Mouse (Mus musculus): Measurements from ENCODE around the gene Psma3. TPM values are rescaled to one million over a fixed set of nuclear protein-coding genes. Genes with fewer than 3 reads are reported as not detected.
"Not testable (repeated sequence)": the region's sequence is repeated elsewhere in the genome, so short reads cannot be mapped to it uniquely, and the experiment has no call there.

Gene Psma3
- polyA plus RNA-seq, 1 experiment: 210 TPM

- no peak overlapping the region for H3ac ChIP-seq (ENCODE audit: control insufficient read depth, insufficient read length)
- no peak overlapping the region for H3K4me2 ChIP-seq (ENCODE audit: low read depth)
- H3K36me3 ChIP-seq (ENCODE audit: control insufficient read depth, insufficient read depth): peaks cover 38% of the 10 kb centered on the region
- H3K79me2 ChIP-seq (ENCODE audit: control insufficient read depth, insufficient read depth): no peaks in the 10 kb centered on the region
- no peak overlapping the region for H3K4me3 ChIP-seq
- no peaks in the 10 kb centered on the region for H3K27me3 ChIP-seq (ENCODE audit: control insufficient read depth, insufficient read depth, insufficient read length)
- TF ChIP-seq USF1 (IDR thresholded peaks at IDR 0.05; ENCODE audit: low read depth): no peak
- no peak for TF ChIP-seq E2F4 (IDR thresholded peaks at IDR 0.05; ENCODE audit: insufficient read depth)
- TF ChIP-seq TCF3 (IDR thresholded peaks at IDR 0.05; ENCODE audit: insufficient read length, low read depth): no peak
- no peak for TF ChIP-seq MYOG (IDR thresholded peaks at IDR 0.05; ENCODE audit: control insufficient read depth in 1 of 3, insufficient read depth in 1 of 3, insufficient read length in 2 of 3, low read depth in 2 of 3)
- TF ChIP-seq MAX (IDR thresholded peaks at IDR 0.05; ENCODE audit: low read depth): no peak
- TF ChIP-seq MYOD1 (IDR thresholded peaks at IDR 0.05; ENCODE audit: control insufficient read depth in 1 of 3, insufficient read length in 2 of 3, low read depth in 2 of 3): no peak
These were observed 50.0 kb downstream of the Psma3 start for GRCm38 (mm10) chr12:71024411-71024810.

- not testable (repeated sequence) for H3K4me2 ChIP-seq (ENCODE audit: low read depth); H3K79me2 ChIP-seq (ENCODE audit: control insufficient read depth, insufficient read depth); H3K4me3 ChIP-seq; H3ac ChIP-seq (ENCODE audit: control insufficient read depth, insufficient read length); H3K27me3 ChIP-seq (ENCODE audit: control insufficient read depth, insufficient read depth, insufficient read length)
- peaks cover 22% of the 10 kb centered on the region for H3K36me3 ChIP-seq (ENCODE audit: control insufficient read depth, insufficient read depth)
These were observed 53.8 kb downstream of the Psma3 start for GRCm38 (mm10) chr12:71028265-71028664.

GRCm38 (mm10) chr12:71030260-71030659 lies 55.8 kb downstream of the Psma3 start:
- no peak for TF ChIP-seq MYOG (IDR thresholded peaks at IDR 0.05; ENCODE audit: control insufficient read depth in 1 of 3, insufficient read depth in 1 of 3, insufficient read length in 2 of 3, low read depth in 2 of 3)
- TF ChIP-seq MAX (IDR thresholded peaks at IDR 0.05; ENCODE audit: low read depth): no peak
- TF ChIP-seq E2F4 (IDR thresholded peaks at IDR 0.05; ENCODE audit: insufficient read depth): no peak
- TF ChIP-seq TCF3 (IDR thresholded peaks at IDR 0.05; ENCODE audit: insufficient read length, low read depth): no peak
- TF ChIP-seq POLR2AphosphoS2 (IDR thresholded peaks at IDR 0.05; ENCODE audit: insufficient read length, low read depth): no peak
- TF ChIP-seq CEBPB (IDR thresholded peaks at IDR 0.05; ENCODE audit: insufficient read depth, poor library complexity, severe bottlenecking): no peak
- no peak for TF ChIP-seq SRF (IDR thresholded peaks at IDR 0.05; ENCODE audit: control insufficient read depth, insufficient read length, low read depth)
- no peak for TF ChIP-seq REST (IDR thresholded peaks at IDR 0.05; ENCODE audit: insufficient read depth, insufficient read length)
- TF ChIP-seq MYOD1 (IDR thresholded peaks at IDR 0.05; ENCODE audit: control insufficient read depth in 1 of 3, insufficient read length in 2 of 3, low read depth in 2 of 3): no peak
- no peak for TF ChIP-seq TCF12 (IDR thresholded peaks at IDR 0.05; ENCODE audit: insufficient read depth, poor library complexity, severe bottlenecking)
- TF ChIP-seq USF1 (IDR thresholded peaks at IDR 0.05; ENCODE audit: low read depth): no peak
- TF ChIP-seq POLR2A (IDR thresholded peaks at IDR 0.05; ENCODE audit: insufficient read length, low read depth): no peak
- H3K36me3 ChIP-seq (ENCODE audit: control insufficient read depth, insufficient read depth): peaks cover 24% of the 10 kb centered on the region

GRCm38 (mm10) chr12:71030722-71031121 lies 56.3 kb downstream of the Psma3 start:
- Histone ChIP-seq H3K36me3 (ENCODE audit: control insufficient read depth, insufficient read depth) (peaks cover 21% of the 10 kb centered on the region), H3K4me2 (ENCODE audit: low read depth) (no peak overlapping the region), H3ac (ENCODE audit: control insufficient read depth, insufficient read length) (no peak overlapping the region), H3K79me2 (ENCODE audit: control insufficient read depth, insufficient read depth) (no peaks in the 10 kb centered on the region), H3K27me3 (ENCODE audit: control insufficient read depth, insufficient read depth, insufficient read length) (no peaks in the 10 kb centered on the region), H3K4me3 (no peak overlapping the region)
- TF ChIP-seq TCF3 (IDR thresholded peaks at IDR 0.05; ENCODE audit: insufficient read length, low read depth) (no peak), POLR2A (IDR thresholded peaks at IDR 0.05; ENCODE audit: insufficient read length, low read depth) (no peak), REST (IDR thresholded peaks at IDR 0.05; ENCODE audit: insufficient read depth, insufficient read length) (no peak), CEBPB (IDR thresholded peaks at IDR 0.05; ENCODE audit: insufficient read depth, poor library complexity, severe bottlenecking) (no peak), SRF (IDR thresholded peaks at IDR 0.05; ENCODE audit: control insufficient read depth, insufficient read length, low read depth) (no peak), POLR2AphosphoS2 (IDR thresholded peaks at IDR 0.05; ENCODE audit: insufficient read length, low read depth) (no peak), MYOD1 (IDR thresholded peaks at IDR 0.05; ENCODE audit: control insufficient read depth in 1 of 3, insufficient read length in 2 of 3, low read depth in 2 of 3) (no peak), MYOG (IDR thresholded peaks at IDR 0.05; ENCODE audit: control insufficient read depth in 1 of 3, insufficient read depth in 1 of 3, insufficient read length in 2 of 3, low read depth in 2 of 3) (no peak), E2F4 (IDR thresholded peaks at IDR 0.05; ENCODE audit: insufficient read depth) (no peak), USF1 (IDR thresholded peaks at IDR 0.05; ENCODE audit: low read depth) (no peak), MAX (IDR thresholded peaks at IDR 0.05; ENCODE audit: low read depth) (no peak), TCF12 (IDR thresholded peaks at IDR 0.05; ENCODE audit: insufficient read depth, poor library complexity, severe bottlenecking) (no peak)

More at GRCm38 (mm10) chr12:71030260-71030659, 55.8 kb downstream of the Psma3 start:
- H3K4me2 ChIP-seq (ENCODE audit: low read depth): no peak overlapping the region
- no peak overlapping the region for H3ac ChIP-seq (ENCODE audit: control insufficient read depth, insufficient read length)
- H3K79me2 ChIP-seq (ENCODE audit: control insufficient read depth, insufficient read depth): no peaks in the 10 kb centered on the region
- no peaks in the 10 kb centered on the region for H3K27me3 ChIP-seq (ENCODE audit: control insufficient read depth, insufficient read depth, insufficient read length)
- no peak overlapping the region for H3K4me3 ChIP-seq

GRCm38 (mm10) chr12:71035826-71036225 lies 61.4 kb downstream of the Psma3 start:
- Histone ChIP-seq H3K36me3 (ENCODE audit: control insufficient read depth, insufficient read depth) (peaks cover 26% of the 10 kb centered on the region), H3ac (ENCODE audit: control insufficient read depth, insufficient read length) (no peak overlapping the region)

More at GRCm38 (mm10) chr12:71035826-71036225, 61.4 kb downstream of the Psma3 start:
- H3K4me3 ChIP-seq: no peak overlapping the region
- no peaks in the 10 kb centered on the region for H3K79me2 ChIP-seq (ENCODE audit: control insufficient read depth, insufficient read depth)
- H3K4me2 ChIP-seq (ENCODE audit: low read depth): no peak overlapping the region
- TF ChIP-seq POLR2AphosphoS2 (IDR thresholded peaks at IDR 0.05; ENCODE audit: insufficient read length, low read depth): no peak
- no peak for TF ChIP-seq POLR2A (IDR thresholded peaks at IDR 0.05; ENCODE audit: insufficient read length, low read depth)
- no peak for TF ChIP-seq CEBPB (IDR thresholded peaks at IDR 0.05; ENCODE audit: insufficient read depth, poor library complexity, severe bottlenecking)
- no peak for TF ChIP-seq E2F4 (IDR thresholded peaks at IDR 0.05; ENCODE audit: insufficient read depth)
- no peak for TF ChIP-seq MYOG (IDR thresholded peaks at IDR 0.05; ENCODE audit: control insufficient read depth in 1 of 3, insufficient read depth in 1 of 3, insufficient read length in 2 of 3, low read depth in 2 of 3)
- TF ChIP-seq MYOD1 (IDR thresholded peaks at IDR 0.05; ENCODE audit: control insufficient read depth in 1 of 3, insufficient read length in 2 of 3, low read depth in 2 of 3): no peak
- no peak for TF ChIP-seq SRF (IDR thresholded peaks at IDR 0.05; ENCODE audit: control insufficient read depth, insufficient read length, low read depth)
- no peak for TF ChIP-seq TCF12 (IDR thresholded peaks at IDR 0.05; ENCODE audit: insufficient read depth, poor library complexity, severe bottlenecking)
- TF ChIP-seq TCF3 (IDR thresholded peaks at IDR 0.05; ENCODE audit: insufficient read length, low read depth): no peak
- no peak for TF ChIP-seq USF1 (IDR thresholded peaks at IDR 0.05; ENCODE audit: low read depth)
- no peak for TF ChIP-seq MAX (IDR thresholded peaks at IDR 0.05; ENCODE audit: low read depth)
- TF ChIP-seq REST (IDR thresholded peaks at IDR 0.05; ENCODE audit: insufficient read depth, insufficient read length): no peak
- no peaks in the 10 kb centered on the region for H3K27me3 ChIP-seq (ENCODE audit: control insufficient read depth, insufficient read depth, insufficient read length)

Data from myocyte (in vitro differentiated cells).